Mouse (Mus musculus) hindbrain, embryonic 16.5 days (tissue): ENCODE results near the gene 9330182O14Rik. TPM values are rescaled to one million over a fixed set of nuclear protein-coding genes. Genes with fewer than 3 reads are reported as not detected.

Experiments
- ATAC-seq: fragments of 200-750 bp; cut with Nextera tagmentation; 2 replicates; pipeline ENCODE4 v1.8.0; 2017; ENCODE audit warnings: moderate TSS enrichment, moderate library complexity
- H3K27ac ChIP-seq: fragments of 300-500 bp; sonication (generic); 2 replicates; pipeline ENCODE4 v1.5.1; 2014; ENCODE audit warnings: low read depth, mild to moderate bottlenecking, control low read depth, low read length, moderate library complexity
- H3K27me3 ChIP-seq: fragments of 300-500 bp; sonication (generic); replicated peaks from 2 replicates; pipeline ENCODE4 v1.6.1; 2014; ENCODE audit warnings: low read length; ENCODE audit not compliant: control insufficient read depth, insufficient read depth
- H3K36me3 ChIP-seq: fragments of 300-500 bp; sonication (generic); 2 replicates; pipeline ENCODE4 v1.6.1; 2014; ENCODE audit warnings: mild to moderate bottlenecking, low read length, moderate library complexity, mixed read lengths; ENCODE audit not compliant: control insufficient read depth, insufficient read depth
- H3K4me1 ChIP-seq: fragments of 300-500 bp; sonication (generic); 2 replicates; pipeline ENCODE4 v1.6.1; 2014; ENCODE audit warnings: low read depth, low read length; ENCODE audit not compliant: control insufficient read depth, insufficient read depth
- H3K4me2 ChIP-seq: fragments of 300-500 bp; sonication (generic); 2 replicates; pipeline ENCODE4 v1.6.1; 2014; ENCODE audit warnings: mild to moderate bottlenecking, low read length, control low read depth, moderate library complexity
- H3K4me3 ChIP-seq: fragments of 300-500 bp; sonication (generic); 2 replicates; pipeline ENCODE4 v1.5.1; 2014; ENCODE audit warnings: mild to moderate bottlenecking, low read length, control low read depth, moderate library complexity
- H3K9ac ChIP-seq: fragments of 300-500 bp; sonication (generic); 2 replicates; pipeline ENCODE4 v1.6.1; 2014; ENCODE audit warnings: low read depth, mild to moderate bottlenecking, control low read depth, low read length, moderate library complexity
- H3K9me3 ChIP-seq: fragments of 300-500 bp; sonication (generic); 2 replicates; pipeline ENCODE4 v1.6.1; 2014; ENCODE audit warnings: mild to moderate bottlenecking, low read length, moderate library complexity; ENCODE audit not compliant: control insufficient read depth
- WGBS: fragments of 180-500 bp; shearing (Covaris S2); extraction: QIAGEN DNeasy Blood & Tissue Kit; methylation state at CpG from one replicate; pipeline ENCODE4 v1.1.7; 2014; 5-methylcytosine and 5-hydroxymethylcytosine counted together
- microRNA-seq: library from miRNA; unstranded; fragments of <30 nt; microRNA quantifications from one replicate; pipeline ENCODE4, GENCODE M21; 2017
- polyA plus RNA-seq: library from polyadenylated mRNA; unstranded; fragments of >200 nt; fragmentation: Nextera tagmentation; extraction: Ambion mirVana; gene quantifications from 2 replicates; pipeline ENCODE4 v1.2.1, GENCODE M21; 2015

The 9330182O14Rik gene
- polyA plus RNA-seq, 1 experiment from 2014 or later = not detected

DNA sequence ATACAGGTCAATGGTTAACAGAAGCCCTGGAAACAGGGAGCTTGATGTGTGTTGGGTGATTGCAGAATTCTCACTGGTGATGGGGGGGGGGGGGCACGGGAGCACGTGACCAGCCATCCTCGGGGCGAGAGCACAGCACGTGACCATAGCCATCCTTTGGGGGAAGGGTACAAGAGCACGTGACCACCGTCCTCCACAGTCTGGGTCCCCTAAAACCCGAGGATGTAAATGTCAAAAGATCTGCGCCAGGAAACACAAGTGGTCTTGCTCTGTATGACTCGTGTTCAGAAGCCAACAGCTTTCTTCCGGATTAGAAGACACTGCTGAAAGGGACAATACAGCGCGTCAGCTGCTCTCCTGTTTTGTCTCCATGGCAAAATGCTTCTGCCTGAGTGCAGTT lies 35.5 kb downstream of the 9330182O14Rik start:
- ATAC-seq = peak; percentile 35
- Histone ChIP-seq H3K27ac (no peak overlapping the region), H3K9me3 (no peaks in the 10 kb centered on the region)

GRCm38 (mm10) chr15:40179423-40179822 lies 45.3 kb downstream of the 9330182O14Rik start:
- Histone ChIP-seq H3K27ac (no peak overlapping the region), H3K9me3 (no peaks in the 10 kb centered on the region), H3K36me3 (no peaks in the 10 kb centered on the region), H3K4me2 (no peak overlapping the region), H3K4me3 (no peak overlapping the region), H3K27me3 (no peaks in the 10 kb centered on the region), H3K4me1 (no peaks in the 10 kb centered on the region), H3K9ac (no peak overlapping the region)
- WGBS = 25% methylated on average over 2 of the region's 2 CpGs
- ATAC-seq = no peak

More for the DNA sequence above, 35.5 kb downstream of the 9330182O14Rik start:
- Histone ChIP-seq H3K9ac (no peak overlapping the region), H3K27me3 (no peaks in the 10 kb centered on the region; the same call in 1 of the 2 replicates), H3K4me1 (peaks cover 11% of the 10 kb centered on the region), H3K36me3 (no peaks in the 10 kb centered on the region), H3K4me3 (peak overlapping the region; percentile 7; the same call in 1 of the 2 replicates), H3K4me2 (peak overlapping the region; percentile 44)
- 25% methylated on average over 13 of the region's 13 CpGs for WGBS

- Histone ChIP-seq H3K4me2 (no peak overlapping the region), H3K36me3 (no peaks in the 10 kb centered on the region), H3K27ac (no peak overlapping the region), H3K9me3 (no peaks in the 10 kb centered on the region), H3K9ac (no peak overlapping the region), H3K4me1 (no peaks in the 10 kb centered on the region), H3K27me3 (no peaks in the 10 kb centered on the region), H3K4me3 (no peak overlapping the region)
- 84% methylated on average over 6 of the region's 6 CpGs for WGBS
- ATAC-seq = no peak
Measured at GRCm38 (mm10) chr15:40187017-40187416, 52.9 kb downstream of the 9330182O14Rik start.

Small RNA genes lying within 50 kb of the gene (microRNA-seq; reads per million reads assigned to microRNA genes)
- not detected for gene Gm25958
